Mouse (Mus musculus): ENCODE results near the gene Scn5a.

Gene Scn5a

DNA sequence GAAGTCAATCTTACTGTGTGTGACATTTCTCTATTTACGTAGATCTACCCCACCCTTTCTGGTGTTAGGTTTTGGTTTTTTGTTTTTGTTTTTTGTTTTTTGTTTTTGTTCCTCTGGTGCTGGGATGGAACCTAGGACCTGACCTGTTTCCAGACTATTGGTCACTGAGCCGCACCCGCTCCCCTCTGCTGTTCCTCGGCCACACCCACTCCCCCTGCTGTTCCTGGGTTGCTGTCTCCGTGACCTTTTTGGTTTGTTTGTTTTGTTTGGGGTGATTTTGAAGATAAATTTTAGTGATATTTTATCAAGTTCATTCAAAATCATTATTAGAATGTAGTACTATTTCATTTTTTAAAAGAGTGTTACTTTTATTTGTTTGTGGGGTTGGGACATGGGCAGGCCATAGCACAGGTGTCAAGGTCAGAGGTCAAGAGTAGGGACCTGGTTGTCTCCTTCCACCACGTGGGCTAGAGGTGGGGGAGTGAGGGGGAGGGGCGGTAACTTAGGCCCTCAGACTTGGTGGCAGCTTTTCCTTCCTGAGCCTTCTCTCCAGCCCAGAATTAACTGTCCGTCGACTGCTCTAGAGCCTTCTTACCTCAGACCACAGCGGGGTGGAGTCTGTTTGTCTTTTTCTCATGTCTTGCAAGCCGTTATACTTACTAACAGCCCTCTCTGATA lies 73.7 kb downstream of the Scn5a start:
- no peak for DNase-seq (ENCODE audit: low spot score in 2 of 2)

DNA sequence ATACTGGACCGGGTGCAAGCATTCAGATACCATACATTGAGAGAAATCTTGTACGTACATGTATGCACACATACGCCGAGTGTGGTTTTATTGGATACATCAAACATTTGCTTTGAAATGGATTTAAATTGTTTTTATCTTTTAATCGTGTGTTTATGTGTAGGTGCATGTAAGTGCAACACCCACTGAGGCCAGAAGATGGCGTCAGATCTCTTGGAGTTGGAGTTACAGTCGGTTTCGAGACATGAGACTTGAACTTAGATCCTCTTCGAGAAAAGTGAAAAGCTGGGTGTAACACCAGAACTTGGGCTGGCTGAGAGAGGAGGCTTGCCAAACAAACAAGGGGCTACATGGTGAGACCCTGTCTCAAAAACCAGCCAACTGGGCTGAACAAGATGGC lies 75.2 kb downstream of the Scn5a start:
- no peak for DNase-seq (ENCODE audit: low spot score in 2 of 2)

DNA sequence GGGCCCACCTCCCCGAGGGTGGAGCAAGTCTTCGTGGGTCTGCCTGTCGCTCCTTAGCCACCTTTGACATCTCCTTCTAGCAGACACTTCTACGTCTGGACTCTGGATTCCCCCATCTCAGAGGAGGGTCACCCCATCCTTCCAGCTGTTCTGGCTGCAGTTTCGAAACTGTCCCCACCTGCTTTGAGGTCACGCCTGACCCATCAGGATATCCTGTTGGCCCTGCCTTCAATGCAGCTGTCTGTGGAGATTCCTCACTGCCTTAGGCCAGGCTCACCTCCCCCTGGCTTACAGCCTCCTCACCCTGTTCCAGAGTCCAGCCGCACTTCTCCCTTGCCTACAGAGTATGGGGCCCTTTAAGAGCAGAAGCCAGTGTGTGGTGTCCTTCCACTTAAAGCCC lies 79.9 kb downstream of the Scn5a start:
- DNase-seq (ENCODE audit: low spot score in 2 of 2): no peak

GRCm38 (mm10) chr9:119498247-119498607 lies 80.6 kb downstream of the Scn5a start:
- DNase-seq (ENCODE audit: low spot score in 2 of 2): no peak

- DNase-seq (ENCODE audit: low spot score in 2 of 2): no peak
Measured at GRCm38 (mm10) chr9:119497546-119498246, 81.1 kb downstream of the Scn5a start.

GRCm38 (mm10) chr9:119496960-119497359 lies 81.9 kb downstream of the Scn5a start:
- DNase-seq (ENCODE audit: low spot score in 2 of 2): peak; percentile 12 to 17

DNA sequence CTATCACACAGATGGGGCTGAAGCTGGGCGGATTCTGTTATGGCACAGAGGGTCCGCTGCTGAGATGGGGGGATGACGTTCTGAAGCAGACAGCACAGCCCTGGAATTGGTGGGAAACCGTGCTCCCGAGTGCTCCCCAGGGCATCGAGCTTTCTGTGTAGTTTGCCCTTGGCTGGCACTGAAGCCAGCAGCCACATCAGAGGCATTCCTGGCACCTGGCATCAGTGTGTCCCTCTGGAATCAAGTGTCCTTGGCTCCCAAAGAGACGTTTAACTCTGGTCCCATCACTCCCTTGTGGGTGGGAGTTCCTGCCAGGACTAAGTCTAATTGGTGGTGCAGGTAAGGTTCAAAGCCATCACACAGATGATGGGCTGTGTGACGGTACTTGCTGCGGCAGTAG lies 82.5 kb downstream of the Scn5a start:
- no peak for DNase-seq (ENCODE audit: low spot score in 2 of 2)

DNA sequence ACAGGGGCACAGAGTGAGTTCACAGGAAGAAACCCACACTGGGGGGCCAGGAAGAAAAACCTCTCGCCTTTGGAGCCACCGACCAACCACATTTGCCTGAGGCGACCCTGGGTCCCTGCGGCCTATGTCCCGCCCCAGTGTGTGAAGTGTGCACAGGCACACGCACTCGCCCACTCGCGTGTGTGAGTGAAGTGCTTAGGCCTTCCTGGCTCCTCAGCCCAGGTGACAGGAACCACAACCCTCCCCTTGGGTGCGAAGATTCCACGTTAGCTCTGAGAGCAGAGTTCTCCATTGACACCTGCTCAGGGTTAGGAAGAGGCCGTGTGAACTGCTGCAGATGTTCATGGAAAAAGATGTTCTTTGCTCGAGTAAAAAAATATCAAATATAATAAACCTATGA lies 93.9 kb downstream of the Scn5a start:
- no peak for DNase-seq (ENCODE audit: low spot score in 2 of 2)

DNA sequence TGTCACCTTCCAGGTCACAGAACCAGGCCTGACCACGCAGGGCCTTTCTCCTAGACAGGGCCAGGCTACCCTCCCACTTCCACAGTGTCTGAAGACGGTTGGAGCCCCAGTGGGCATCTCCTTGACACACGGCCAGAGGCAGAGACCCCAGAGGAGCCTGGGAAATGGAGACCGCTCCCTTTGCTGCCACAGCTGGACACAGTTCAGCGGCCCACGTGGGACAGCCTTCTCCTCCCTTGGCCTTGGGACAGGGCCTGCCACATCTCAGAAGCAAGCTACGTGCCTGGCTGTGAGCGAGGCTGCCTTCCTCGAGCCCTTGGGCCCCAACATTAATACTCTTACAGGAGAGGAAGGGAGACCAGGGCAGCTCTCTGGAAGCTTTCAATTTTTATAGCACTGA lies 94.4 kb downstream of the Scn5a start:
- DNase-seq (ENCODE audit: low spot score in 2 of 2): no peak

GRCm38 (mm10) chr9:119483554-119484353 lies 95.1 kb downstream of the Scn5a start:
- DNase-seq (ENCODE audit: low spot score in 2 of 2): no peak

DNA sequence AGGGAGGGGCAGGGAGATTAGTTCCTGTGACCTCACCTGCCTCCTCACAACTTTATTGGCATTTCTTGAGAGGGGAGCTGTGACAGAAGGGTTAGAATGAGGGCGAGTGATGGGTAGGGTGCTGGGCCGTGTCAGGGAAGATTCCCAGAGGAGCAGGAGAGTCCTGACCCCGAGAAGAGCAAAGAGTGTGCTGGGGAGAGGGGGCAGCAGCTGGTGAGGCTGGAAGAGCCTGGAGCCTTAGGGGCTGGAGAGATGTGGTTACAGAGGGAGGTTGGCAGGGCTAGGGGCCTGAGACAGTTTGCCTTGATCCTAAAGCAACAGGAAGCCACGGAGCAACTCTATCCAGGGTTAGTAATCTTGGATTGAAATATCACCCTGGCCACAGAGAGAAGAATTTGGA lies 97.2 kb downstream of the Scn5a start:
- no peak for DNase-seq (ENCODE audit: low spot score in 2 of 2)

DNA sequence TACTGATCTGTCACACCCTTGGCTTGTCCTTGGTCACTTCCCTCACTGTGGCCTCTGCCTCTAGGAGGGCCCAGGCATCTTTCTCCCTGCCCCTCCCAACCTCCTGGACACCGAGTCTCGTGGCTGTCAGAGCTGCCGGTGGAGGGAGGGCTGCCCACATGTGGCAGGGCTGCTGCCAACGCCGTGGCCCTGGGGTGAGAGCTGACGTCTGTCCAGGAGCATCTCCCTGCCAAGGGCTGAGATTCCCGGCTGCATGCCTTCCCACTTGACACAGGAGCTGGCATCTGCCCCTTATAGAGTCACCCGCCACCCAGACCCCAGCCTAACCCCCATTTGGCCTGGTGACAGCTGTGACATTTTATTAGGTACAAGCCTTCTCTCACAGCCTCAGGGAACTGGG lies 99.5 kb downstream of the Scn5a start:
- no peak for DNase-seq (ENCODE audit: low spot score in 2 of 2)

DNA sequence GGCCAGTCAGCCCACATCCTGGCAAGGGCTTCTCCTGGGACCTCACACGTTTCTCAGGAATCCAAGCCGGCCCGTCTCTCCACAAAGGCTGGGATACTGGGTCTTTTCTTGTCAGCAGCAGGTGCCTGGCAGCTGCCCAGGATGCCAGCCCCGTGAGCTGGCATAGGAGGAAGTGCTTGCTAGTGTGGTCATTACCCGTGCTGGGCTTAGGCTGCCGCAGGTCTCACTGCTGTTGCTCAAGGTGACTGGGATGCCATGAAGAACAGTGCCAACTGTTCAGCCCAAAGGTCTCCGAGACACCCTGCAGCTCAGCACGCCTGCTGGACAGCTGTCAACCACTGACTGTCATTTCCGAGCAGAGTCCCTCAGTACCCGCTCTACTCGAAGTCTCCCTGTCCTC lies 100.5 kb downstream of the Scn5a start:
- no peak for DNase-seq (ENCODE audit: low spot score in 2 of 2)

GRCm38 (mm10) chr9:119477754-119478153 lies 101.1 kb downstream of the Scn5a start:
- no peak for DNase-seq (ENCODE audit: low spot score in 2 of 2)

- DNase-seq (ENCODE audit: low spot score in 2 of 2): no peak
Measured at GRCm38 (mm10) chr9:119474717-119475611, 103.9 kb downstream of the Scn5a start.

DNA sequence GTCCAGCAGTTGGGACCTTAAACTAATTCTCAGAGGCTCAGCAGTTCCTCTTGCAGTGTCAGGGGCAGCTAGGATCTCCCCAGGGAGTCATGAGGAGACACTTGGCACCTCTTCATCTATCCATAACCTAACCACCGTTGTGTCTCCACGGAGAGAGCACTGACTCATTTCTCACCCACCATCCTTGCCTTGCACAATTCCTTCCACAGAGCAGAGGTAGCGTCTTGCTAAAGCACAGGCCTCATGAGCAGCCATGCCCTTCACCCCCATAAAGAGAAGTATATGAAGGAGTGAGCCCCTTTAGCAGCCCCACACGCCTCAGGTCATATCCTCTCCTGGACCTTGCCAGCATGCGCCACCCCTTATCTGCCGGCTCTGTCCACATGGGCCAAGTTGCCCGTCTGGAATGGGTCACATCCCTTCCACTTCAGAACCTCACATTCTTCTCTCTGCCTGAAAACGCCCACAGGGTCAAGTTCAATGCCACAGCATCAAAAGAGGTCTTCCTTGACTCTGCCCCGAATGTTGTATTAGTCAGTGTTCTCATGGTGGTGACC lies 105.1 kb downstream of the Scn5a start:
- DNase-seq (ENCODE audit: low spot score in 2 of 2): no peak

GRCm38 (mm10) chr9:119473011-119473410 lies 105.8 kb downstream of the Scn5a start:
- DNase-seq (ENCODE audit: low spot score in 2 of 2): no peak

GRCm38 (mm10) chr9:119472412-119472918 lies 106.4 kb downstream of the Scn5a start:
- DNase-seq (ENCODE audit: low spot score in 2 of 2): no peak

- DNase-seq (ENCODE audit: low spot score in 2 of 2): no peak
Measured at GRCm38 (mm10) chr9:119469691-119470353, 109.0 kb downstream of the Scn5a start.

GRCm38 (mm10) chr9:119465595-119465994 lies 113.2 kb downstream of the Scn5a start:
- no peak for DNase-seq (ENCODE audit: low spot score in 2 of 2)

DNA sequence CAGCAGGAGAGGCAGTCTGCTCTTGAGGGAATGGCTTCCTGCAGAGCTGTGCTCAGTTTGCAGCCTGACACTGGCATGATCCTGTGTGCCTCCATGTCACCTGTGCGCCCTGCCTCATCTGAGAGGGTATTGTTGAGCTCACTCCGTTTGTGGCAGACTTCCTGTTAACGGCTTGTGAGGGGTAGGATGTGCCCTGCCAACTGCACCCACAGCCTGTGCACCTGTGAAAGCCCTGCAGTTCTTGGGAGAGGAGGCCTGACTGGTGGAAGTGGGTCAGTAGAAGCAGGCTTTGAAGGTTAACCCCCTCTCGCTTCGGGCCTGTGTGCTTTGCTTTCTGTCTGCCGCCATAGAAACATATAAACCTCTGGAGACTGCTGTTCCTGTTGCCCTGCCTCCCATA lies 113.8 kb downstream of the Scn5a start:
- no peak for DNase-seq (ENCODE audit: low spot score in 2 of 2)

Data from frontal cortex, postnatal 25 days (tissue).